Mouse (Mus musculus): ENCODE data around the gene Hoxc8.
A peak's percentile ranks its signal among the peaks of the same experiment; 100 is the strongest.

The Hoxc8 gene

DNA sequence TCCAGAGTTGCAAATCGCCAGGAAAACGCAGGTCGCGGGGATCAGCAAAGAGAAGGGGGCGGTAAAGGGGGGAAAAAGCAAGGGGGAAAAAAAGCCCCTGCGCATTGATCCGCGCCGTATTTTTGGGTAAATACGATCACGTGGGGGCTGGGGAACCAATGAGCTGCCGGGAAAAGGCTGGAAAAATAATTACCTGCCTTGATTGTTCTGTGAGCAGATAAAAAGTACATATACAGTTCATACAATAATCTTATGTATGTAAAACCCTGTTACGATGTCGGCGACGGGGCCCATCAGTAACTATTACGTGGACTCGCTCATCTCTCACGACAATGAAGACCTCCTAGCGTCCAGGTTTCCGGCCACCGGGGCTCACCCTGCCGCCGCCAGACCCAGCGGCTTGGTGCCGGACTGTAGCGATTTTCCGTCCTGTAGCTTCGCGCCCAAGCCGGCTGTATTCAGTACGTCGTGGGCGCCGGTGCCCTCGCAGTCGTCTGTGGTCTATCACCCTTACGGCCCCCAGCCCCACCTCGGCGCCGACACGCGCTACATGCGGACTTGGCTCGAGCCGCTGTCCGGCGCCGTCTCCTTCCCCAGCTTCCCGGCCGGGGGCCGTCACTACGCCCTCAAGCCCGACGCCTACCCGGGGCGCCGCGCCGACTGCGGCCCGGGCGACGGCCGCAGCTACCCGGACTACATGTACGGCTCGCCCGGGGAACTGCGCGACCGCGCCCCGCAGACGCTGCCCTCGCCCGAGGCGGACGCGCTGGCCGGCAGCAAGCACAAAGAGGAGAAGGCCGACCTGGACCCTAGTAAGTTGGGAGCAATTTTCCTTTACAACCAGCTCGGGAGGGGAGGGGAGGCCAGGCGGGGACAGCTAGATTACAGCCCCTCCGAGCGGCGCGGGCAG, 8.8 kb upstream of the Hoxc8 start:
- peak; percentile 61 for DNase-seq (ENCODE audit: low spot score)

DNA sequence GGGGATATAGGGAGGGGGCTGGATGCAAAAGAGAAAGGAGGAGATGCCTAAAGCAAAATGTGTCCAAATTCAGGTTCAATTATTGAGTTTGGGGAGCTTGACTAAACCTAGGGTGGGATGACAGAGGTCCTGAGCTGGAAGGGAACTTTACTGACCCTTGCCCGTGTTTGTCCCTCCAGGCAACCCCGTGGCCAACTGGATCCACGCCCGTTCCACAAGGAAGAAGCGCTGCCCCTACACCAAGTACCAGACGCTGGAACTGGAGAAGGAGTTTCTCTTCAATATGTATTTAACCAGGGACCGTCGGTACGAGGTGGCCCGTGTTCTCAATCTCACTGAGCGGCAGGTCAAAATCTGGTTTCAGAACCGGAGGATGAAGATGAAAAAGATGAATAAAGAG, 6.7 kb upstream of the Hoxc8 start:
- no peak for DNase-seq (ENCODE audit: low spot score)

DNA sequence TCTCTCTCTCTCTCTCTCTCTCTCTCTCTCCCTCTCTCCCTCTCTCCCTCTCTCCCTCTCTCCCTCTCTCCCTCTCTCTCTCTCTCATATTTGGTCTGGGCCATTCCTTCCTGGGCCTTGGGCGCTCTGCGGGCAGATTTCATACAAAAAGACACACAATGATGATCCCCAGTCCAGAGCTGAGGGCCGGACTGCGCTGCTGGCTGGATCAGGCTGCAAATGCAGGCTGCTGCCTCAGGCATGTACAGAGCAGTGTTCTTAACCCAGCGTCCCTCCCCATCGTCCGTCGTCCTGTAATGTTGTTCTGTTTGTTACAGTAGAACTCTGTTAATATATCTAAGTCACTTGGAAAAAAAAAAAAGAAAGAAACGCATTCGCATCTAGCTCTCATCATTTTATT, 5.9 kb upstream of the Hoxc8 start:
- DNase-seq (ENCODE audit: low spot score) = no peak

DNA sequence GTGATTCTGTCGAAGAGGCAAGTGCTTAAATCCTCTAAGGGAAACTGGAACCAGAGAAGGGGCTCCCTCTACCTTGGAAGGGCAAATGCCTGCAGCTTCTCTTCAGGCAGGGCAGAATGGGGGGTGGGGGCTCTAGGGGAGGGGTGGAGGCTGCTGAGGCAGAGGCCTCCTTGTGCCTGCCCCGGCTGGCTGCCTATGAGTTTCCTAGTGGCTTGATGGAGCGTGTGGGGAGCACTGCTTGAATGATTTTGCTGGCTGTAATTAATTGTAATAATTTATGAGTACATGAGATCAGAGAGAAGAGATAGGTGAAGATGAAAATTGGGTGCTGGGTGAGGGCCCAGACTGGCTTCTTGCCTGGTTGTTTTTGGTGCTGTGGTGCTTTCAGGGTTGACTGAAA, 5.5 kb upstream of the Hoxc8 start:
- DNase-seq (ENCODE audit: low spot score) = no peak

DNA sequence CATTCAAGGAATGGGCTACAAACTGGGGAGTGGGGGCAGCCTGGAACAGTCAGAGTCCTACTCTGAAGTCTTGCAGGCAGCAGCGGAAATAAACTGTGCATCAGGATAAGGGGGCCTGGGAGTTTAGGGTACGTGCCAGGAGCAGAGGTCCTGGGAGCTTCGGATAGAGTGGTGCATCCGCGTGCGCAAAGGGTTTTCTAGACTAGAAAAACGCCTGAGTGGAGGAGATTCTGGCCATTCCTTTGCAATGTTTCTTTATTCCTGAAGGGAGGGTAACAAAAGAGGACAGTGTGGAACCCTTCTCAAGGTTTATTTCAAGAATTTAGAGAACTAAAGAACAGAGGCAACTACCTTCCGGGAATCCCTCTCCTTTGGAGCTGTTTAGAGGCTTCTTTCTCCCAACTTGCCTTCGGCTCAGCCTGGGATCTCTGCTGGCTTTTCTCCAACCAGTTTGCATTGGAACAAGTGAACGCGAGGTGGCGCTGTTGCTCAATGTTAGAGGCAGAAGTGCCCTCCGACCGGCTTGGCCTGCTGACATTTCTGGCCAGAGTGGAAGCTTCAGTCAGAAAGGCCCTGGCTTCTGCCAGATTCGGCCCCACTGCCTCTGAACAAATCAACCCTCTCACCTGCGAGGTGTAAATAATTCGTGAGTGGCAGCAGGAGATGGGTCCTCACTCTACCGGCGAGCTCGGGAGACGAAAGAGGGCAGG, 3.1 kb upstream of the Hoxc8 start:
- peak; percentile 98 for DNase-seq (ENCODE audit: low spot score)

DNA sequence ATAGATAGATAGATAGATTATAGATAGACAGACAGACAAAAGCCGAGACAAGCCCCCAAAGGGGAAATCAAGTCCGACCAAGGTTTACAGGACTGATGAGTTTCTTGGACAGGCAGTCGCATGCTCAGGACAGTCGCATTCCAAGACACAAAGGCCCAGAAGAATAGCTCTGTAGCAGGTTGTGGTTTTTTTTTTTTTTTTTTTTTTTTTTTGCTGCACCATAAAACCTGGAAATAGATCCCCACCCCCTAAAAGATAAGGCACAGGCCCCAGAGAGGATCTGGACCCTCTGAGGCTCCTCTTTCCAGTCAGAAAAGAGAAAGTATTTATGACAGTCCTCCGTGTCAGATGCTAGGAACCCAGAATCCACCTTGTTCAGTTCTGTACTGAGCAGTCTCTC, 2.3 kb upstream of the Hoxc8 start:
- DNase-seq (ENCODE audit: low spot score) = no peak

DNA sequence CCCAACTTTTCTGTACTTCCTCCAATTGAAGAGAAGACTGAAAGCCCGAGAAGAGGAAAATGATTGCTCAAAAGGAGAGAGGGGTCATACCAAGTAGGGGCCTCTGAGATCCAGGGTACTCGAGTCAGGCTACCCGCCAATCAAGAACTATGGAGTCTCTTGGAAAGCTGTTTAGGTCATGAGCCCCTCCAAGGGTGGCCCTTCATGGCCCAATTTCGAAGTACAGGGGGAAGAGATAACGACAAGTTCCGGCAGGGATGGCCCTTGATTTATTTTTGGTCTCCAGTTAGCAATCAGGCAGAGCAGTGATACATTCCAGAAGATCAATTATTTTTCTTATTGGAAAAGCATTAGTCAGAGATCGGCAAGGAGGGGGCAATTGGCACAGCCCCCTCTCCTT, 1.4 kb downstream of the Hoxc8 start:
- DNase-seq (ENCODE audit: low spot score) = no peak

DNA sequence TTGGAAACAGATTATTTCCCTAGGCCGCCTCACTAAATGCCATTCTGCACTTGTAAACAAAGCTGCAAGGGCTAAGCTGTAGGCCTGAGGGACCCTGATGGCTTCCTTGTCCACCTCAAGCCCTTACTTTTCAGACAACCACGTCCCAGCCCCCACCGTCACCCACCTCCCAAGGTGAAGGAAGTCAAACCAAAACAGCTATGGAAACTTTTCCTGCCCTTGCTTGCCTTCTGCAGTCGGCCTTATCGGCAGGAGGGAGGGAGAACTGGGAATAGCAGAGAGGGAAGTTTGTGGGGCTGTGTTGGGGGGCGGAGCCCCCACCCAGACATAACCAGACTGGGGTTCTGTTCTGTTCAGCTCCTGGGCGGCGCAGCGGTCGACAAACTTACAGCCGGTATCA, 1.8 kb downstream of the Hoxc8 start:
- DNase-seq (ENCODE audit: low spot score) = no peak

DNA sequence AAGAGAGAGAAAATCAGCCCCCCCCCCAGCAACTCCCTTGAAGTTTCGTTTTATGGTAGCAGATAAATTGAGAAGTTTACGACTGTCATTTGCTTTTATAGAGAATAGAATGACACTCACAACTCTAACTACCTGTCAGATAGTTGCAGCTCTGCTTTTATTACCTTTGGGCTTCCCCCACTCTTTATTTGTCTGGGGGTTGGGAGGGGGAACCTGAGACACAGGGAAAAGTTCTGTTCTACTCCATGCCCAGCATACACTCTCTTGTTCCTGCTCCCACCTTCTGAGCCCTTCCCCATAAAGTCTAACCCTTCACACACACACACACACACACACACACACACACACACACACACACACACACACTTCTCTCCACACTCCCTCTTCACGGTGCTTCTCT, 2.5 kb downstream of the Hoxc8 start:
- DNase-seq (ENCODE audit: low spot score) = no peak

DNA sequence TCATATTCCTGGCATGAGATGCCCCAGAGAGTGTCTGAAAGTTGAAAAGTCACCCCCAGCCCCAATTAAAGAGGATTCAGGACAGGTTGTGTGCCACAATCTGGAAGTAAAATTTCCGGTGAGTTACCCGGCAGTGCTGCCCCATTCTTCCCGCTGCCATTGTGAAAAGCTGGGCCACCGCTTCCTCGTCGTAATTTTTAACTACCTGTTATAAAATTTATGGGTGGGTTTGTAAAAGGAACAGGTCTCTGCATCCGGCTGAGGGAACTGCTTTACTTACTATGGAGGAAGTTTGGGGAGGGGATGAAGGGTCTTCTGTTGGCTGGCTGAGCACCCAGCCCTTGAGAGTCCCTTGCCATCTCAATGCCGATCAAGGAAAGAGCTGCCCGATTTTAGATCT, 6.1 kb downstream of the Hoxc8 start:
- DNase-seq (ENCODE audit: low spot score) = no peak

DNA sequence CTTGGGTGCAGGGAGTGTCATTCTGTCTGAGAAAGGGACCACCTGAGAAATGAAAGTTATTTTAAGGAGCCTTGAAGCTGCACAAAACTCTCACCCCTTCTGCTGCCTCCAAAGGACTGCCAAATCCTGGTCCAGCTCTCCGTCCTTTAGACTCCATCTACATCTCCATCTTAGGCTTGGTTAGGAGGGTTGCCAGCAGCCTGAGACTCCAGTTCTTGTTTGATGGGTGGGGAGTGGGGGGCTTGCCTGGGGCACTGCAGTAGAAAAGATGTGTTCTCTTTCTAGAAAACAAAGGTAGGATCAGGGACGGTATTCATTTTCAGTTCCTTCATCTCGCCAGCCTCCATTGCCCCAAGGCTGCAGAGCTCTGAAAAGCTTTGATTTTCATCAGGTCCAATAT, 7.0 kb downstream of the Hoxc8 start:
- DNase-seq (ENCODE audit: low spot score) = no peak

DNA sequence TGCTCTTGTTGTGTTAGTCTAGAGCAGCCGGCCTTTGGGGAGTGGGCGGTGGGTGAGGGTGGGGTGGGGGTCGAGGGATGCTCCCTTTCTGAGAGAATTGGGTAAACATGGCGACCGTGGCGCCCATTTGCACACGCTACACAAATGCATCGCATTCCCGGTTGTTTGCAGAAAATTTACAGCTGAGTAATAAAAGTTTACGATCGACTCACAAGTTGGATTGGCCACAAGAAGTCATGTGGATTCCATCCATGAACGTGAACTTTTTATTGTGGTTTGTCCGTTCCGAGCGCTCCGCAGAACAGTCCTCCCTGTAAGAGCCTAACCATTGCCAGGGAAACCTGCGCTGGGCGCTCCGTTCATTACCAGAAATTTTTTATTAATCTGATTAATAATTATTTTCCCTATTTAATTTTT, 7.5 kb downstream of the Hoxc8 start, which contains the start of gene Hoxc6:
TSS of gene Hoxc6 (plus strand) at position 319 of the 417 bp plus-strand sequence.
- no peak for DNase-seq (ENCODE audit: low spot score)

DNA sequence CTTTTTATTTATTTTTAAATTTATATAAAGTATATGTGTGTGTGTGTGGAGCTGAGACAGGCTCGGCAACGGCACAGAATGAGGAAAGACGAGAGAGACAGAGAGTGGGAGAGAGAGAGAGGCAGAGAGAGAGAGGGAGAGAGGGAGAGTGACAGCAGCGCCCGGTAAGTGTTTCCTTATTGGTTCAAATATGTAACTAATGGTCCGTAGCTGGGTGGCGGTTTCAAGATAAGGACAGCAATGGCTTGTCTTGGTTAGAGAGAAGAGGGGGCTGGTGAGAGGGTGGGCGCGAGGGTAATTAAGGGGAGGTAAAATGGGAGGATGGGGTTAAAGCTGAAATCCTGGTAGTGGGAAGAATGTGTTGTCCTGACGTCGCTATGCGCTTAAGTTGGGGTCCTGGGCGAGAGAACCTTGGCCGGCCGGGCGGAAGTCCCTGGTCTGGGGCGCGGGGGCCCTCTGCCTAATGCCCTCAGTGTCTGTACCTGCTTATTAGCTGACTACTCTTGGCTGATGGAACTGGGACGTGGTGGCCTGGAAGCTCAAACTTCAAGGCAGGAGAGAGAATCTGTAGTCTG, 8.3 kb downstream of the Hoxc8 start:
- DNase-seq (ENCODE audit: low spot score) = no peak

DNA sequence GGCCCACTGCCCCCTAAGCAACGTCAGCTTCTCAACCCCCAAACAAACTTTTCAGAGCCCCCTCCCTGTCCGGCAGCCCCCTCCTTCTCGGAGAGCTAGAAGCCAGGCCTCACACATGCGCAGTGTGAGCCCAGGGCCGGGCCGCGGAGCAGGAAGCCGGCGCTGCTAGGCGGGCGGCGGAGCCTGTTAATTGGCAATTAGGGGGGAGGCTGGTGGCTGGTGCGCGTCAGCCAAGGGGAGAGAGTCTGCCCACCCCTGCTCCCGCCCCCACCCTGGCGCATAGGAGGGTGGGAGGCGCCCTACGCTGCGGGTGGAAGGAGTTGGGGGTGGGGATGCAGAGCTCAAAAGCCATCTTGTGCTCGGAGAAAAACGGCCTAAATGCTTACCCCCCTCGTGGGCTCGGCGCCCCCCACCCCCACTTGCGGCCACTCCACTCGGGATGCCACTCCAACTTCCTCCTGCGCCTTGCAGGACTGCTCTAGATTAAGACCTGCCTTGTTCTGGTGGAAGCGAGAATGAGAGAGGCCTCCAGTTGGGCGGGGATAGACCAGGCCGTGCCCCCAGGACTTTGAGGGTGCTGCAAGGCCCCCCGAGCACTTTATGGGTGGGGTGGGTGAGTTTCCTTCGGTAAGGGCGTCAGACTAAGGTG, 8.9 kb downstream of the Hoxc8 start:
- peak; percentile 88 for DNase-seq (ENCODE audit: low spot score)

DNA sequence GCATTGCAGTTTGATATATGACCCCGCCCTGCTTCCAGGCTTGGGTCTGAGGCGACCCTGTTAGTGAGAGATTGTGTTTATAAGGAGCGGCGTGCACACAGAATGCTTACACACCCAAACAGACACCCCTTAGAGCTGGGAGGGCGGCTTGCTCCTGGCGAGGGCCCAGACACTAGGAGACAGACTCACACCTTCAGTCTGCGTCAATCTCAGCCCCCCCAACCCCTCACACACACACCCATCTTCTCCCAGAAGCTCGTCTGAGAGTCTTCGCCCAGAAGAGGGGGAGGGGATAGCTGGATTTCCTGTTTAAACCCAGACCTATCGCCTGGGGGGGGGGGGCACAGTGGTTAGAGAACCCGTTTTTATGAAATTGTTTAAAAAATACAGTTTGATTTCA, 9.5 kb downstream of the Hoxc8 start:
- DNase-seq (ENCODE audit: low spot score) = no peak

DNA sequence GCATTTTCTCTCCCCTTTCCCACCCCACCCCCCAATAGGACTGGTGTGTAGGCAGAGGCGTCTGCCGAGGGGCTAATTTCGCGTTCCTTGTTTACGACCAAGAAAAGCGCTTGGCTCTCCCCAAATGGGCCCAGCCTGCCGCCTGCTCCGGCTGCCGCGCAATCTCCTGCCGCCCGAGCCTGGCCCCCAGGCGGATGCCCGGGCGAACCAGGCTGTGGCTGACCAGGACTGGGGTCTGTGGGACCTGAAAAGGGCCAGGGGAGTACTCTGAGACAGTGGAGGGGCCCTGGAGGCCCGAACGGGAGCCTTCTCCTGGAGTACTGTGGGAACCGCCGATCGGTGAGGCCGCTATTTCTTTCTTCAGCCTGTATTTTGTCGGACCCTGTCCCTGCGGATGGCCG, 10.1 kb downstream of the Hoxc8 start:
- no peak for DNase-seq (ENCODE audit: low spot score)

DNA sequence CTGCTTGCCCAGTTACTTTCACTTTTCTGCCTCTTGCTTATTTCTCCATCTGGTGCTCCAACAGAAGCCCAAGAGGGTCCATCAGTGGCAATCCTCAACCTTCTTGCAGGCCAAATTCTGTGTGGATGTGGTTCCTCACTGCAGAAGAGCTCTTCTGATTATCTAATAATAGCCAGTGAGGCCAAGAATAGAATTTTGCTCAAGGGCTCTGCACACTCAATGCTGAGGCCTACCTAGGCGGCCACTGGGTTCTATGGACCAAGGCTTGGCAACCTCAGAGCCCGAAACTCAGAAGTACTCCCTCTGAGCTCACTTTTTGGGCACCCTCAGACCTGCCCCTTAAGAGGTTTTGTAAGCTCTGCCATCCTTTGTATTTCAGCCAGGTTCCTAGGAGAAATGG, 11.0 kb downstream of the Hoxc8 start:
- no peak for DNase-seq (ENCODE audit: low spot score)

DNA sequence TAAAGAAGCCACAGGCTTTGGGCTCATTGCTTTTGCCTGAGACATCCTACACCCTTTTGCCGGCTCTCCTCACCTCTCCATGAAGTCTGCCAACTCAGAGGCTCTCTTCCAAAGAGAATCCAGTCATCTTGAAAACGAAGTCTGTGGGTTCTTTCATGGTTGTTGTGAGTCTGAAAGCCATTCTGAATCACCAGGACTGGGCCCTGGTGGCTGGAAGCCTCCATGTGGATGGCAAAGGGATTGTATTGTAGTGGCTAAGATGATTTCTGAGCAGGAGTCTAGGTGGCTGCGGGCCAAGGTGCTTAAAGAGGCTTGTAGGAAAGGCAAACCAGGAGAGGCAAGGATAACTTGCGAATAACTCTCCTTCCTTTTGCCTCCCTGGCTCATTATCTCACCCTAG, 11.7 kb downstream of the Hoxc8 start:
- DNase-seq (ENCODE audit: low spot score) = peak; percentile 65

DNA sequence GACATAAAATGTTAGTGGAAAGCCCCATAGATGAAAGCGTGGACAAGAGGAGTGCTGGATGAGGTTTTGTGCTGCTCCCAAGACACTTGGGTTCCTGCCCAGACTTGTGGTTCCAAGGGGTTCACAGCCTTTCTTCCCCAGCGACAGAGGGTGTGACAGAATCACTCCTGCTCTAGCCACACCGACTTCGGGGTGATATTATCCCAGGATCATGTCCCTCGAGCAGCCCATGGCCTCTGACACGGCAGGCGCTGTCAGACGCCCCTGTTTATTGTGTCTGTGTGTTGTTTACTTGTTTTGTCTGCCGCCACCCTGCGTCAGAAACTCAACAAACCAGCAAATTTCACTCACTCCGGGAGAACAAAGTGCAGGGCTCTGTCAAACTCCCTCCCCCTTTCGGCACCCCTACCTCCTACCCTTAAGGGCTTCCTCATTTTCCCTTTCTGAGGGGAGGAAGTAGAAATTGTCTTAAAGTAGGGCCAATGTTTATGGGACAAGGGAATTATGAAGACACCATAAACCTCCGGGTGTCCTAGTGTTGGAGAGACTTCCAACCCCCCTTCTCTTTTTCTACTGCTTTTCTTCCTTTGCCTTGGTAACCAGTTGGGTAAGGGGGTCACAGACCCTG, 12.5 kb downstream of the Hoxc8 start:
- no peak for DNase-seq (ENCODE audit: low spot score)

DNA sequence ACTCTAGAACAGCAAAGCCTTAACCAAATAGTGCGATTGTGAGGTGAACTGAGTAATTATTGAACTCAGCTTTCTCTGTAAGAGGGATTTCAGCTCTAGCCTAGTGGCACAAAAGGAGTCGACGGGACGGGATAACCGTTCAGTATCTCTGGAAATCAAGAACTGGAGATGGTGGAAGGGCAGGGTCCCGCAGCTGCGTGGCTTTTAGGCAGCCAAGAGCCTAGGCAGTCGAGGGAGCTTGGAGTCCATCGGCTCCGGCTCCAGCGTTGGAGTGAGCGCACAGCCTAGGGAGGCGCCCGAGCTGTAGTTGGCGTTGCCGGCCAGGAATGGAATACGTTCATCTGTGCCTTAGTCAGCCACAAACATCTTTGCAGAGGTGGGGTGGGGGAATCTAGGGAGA, 14.9 kb downstream of the Hoxc8 start:
- no peak for DNase-seq (ENCODE audit: low spot score)

DNA sequence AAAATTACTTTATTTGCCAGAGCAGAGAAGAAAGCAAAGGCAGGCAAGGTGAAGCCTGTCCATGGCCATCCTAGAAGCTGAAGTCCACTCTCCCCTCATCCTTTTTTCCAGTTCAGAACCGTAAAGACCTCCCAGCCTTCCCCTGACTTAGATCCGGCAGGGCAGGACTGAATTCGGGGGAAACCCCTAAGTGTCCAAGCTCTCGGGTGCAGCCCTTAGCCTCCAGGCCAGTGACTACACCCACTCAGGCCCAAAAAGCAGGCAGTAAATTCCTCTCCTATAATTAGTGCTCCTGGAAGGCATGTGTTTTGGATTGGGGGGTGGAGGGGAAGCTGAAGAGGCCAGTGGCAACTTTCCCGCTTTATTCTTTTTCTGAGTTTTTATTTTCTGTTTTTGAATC, 15.4 kb downstream of the Hoxc8 start:
- no peak for DNase-seq (ENCODE audit: low spot score)

DNA sequence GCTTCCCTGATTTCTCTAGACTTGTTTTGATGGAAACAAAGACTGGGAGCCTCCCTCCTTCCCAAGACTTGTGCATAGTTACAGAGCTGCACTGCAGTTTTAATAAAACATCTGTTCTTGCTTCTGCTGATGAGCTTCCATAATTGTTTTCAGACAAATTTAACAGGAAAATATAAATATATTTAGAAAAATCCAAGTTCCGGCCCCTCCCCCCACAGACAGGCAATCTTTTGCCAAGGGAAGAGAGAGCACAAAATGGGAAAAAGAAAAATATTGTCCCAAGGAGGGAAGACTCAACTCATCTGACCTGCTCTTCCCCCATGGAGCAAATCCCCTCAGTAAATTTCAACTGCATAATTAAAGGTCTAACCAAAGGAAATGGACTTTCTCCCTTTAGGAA, 15.9 kb downstream of the Hoxc8 start:
- DNase-seq (ENCODE audit: low spot score) = no peak
